Mouse (Mus musculus) kidney, embryonic 15.5 days (tissue): ENCODE data around the gene Fmo2. TPM values are rescaled to one million over a fixed set of nuclear protein-coding genes. Genes with fewer than 3 reads are reported as not detected.

Source experiments
- ATAC-seq: fragments of 200-750 bp; cut with Nextera tagmentation; replicated peaks from 2 replicates; pipeline ENCODE4 v1.8.0; 2017; ENCODE audit warnings: moderate TSS enrichment; ENCODE audit not compliant: low FRiP score
- H3K27ac ChIP-seq: fragments of 300-500 bp; sonication (generic); 2 replicates; pipeline ENCODE4 v1.5.1; 2015; ENCODE audit warnings: mild to moderate bottlenecking, inconsistent platforms
- H3K27me3 ChIP-seq: fragments of 300-500 bp; sonication (generic); 2 replicates; pipeline ENCODE4 v1.6.1; 2015; ENCODE audit warnings: inconsistent platforms
- H3K36me3 ChIP-seq: fragments of 300-500 bp; sonication (generic); 2 replicates; pipeline ENCODE4 v1.6.1; 2015; ENCODE audit warnings: inconsistent platforms
- H3K4me1 ChIP-seq: fragments of 300-500 bp; sonication (generic); 2 replicates; pipeline ENCODE4 v1.6.1; 2015; ENCODE audit warnings: inconsistent platforms
- H3K4me2 ChIP-seq: fragments of 300-500 bp; sonication (generic); 2 replicates; pipeline ENCODE4 v1.6.1; 2015; ENCODE audit warnings: moderate library complexity, mild to moderate bottlenecking, inconsistent platforms
- H3K4me3 ChIP-seq: fragments of 300-500 bp; sonication (generic); replicated peaks from 2 replicates; pipeline ENCODE4 v1.5.1; 2015; ENCODE audit warnings: mild to moderate bottlenecking, inconsistent platforms
- H3K9ac ChIP-seq: fragments of 300-500 bp; sonication (generic); 2 replicates; pipeline ENCODE4 v1.6.1; 2015; ENCODE audit warnings: mild to moderate bottlenecking, inconsistent platforms
- H3K9me3 ChIP-seq: fragments of 300-500 bp; sonication (generic); replicated peaks from 2 replicates; pipeline ENCODE4 v1.6.1; 2016; ENCODE audit warnings: inconsistent platforms
- whole genome bisulfite sequencing: fragments of 180-500 bp; shearing (Covaris S2); methylation state at CpG from one replicate; pipeline ENCODE4 v1.1.7; 2015; ENCODE audit warnings: mixed read lengths; 5-methylcytosine and 5-hydroxymethylcytosine counted together
- polyA plus RNA-seq: library from polyadenylated mRNA; unstranded; fragments of >200 nt; fragmentation: Nextera tagmentation; extraction: Ambion mirVana; gene quantifications from 2 replicates; pipeline ENCODE4 v1.2.1, GENCODE M21; 2015

Fmo2 gene
- polyA plus RNA-seq, 1 experiment from 2014 or later: 8.0 TPM

- Histone ChIP-seq H3K27me3 (no peaks in the 10 kb centered on the region), H3K4me1 (no peaks in the 10 kb centered on the region), H3K9me3 (no peaks in the 10 kb centered on the region), H3K9ac (no peak overlapping the region), H3K36me3 (no peaks in the 10 kb centered on the region), H3K4me2 (no peak overlapping the region), H3K27ac (no peak overlapping the region), H3K4me3 (no peak overlapping the region)
- peak; percentile 78 for ATAC-seq
- WGBS: 9% methylated on average over 5 of the region's 5 CpGs
Observed at GRCm38 (mm10) chr1:162831838-162832573, 66.5 kb downstream of the Fmo2 start.

Other genes with a start within 250 kb of the Fmo2 start
- not detected in 2 replicates for gene Myocos, start 240.5 kb downstream of the Fmo2 start, polyA plus RNA-seq
- gene Prrc2c, start 158.2 kb downstream of the Fmo2 start, polyA plus RNA-seq: 148 and 162 TPM in 2 replicates
- gene Fmo4, start 84.8 kb downstream of the Fmo2 start, polyA plus RNA-seq: 0.91 and 1.5 TPM in 2 replicates
- gene Fmo1, start 32.1 kb downstream of the Fmo2 start, polyA plus RNA-seq: 41.5 and 42.2 TPM in 2 replicates
- 0.09 and 0.13 TPM in 2 replicates for gene Fmo6, start 38.8 kb upstream of the Fmo2 start, polyA plus RNA-seq
- gene Fmo3, start 85.8 kb upstream of the Fmo2 start, polyA plus RNA-seq: not detected in 2 replicates
- gene Mroh9, start 186.9 kb upstream of the Fmo2 start, polyA plus RNA-seq: not detected in 2 replicates